Mouse (Mus musculus): ENCODE results near the gene 2010315B03Rik. TPM values are rescaled to one million over a fixed set of nuclear protein-coding genes. Genes with fewer than 3 reads are reported as not detected.

The 2010315B03Rik gene
- total RNA-seq (2023) = 11.9 TPM

GRCm38 (mm10) chr9:124312171-124313142, at the start of gene 2010315B03Rik:
TSS of gene 2010315B03Rik (minus strand) at chr9:124312696.

Other genes with a start within 250 kb of the 2010315B03Rik start
- gene Ccr2, start 210.7 kb downstream of the 2010315B03Rik start, total RNA-seq (2023) = 1.2 TPM
- gene Ccr5, start 191.2 kb downstream of the 2010315B03Rik start, total RNA-seq (2023) = 7.4 TPM
- gene Ppp2r3d, start 164.2 kb upstream of the 2010315B03Rik start, total RNA-seq (2023) = 249 TPM
- not detected for gene Gm21836, start 181.1 kb upstream of the 2010315B03Rik start, total RNA-seq (2023)